Mouse (Mus musculus) NIH3T3 (cell line): ENCODE results near the gene Ly6f.
"Not testable (repeated sequence)": the region's sequence is repeated elsewhere in the genome, so short reads cannot be mapped to it uniquely, and the experiment has no call there.

Experiments
- DNase-seq: peaks from one replicate; pipeline ENCODE4 v3.0.0-alpha.2; 2012; ENCODE audit warnings: low read depth

Gene Ly6f

GRCm38 (mm10) chr15:75268121-75268520 lies at the start of gene Ly6f:
TSS of gene Ly6f (plus strand) at chr15:75268421.
- DNase-seq, result no peak

GRCm38 (mm10) chr15:75221942-75222341 lies 46.3 kb upstream of the Ly6f start:
- no peak for DNase-seq

- DNase-seq, result no peak
Measured at GRCm38 (mm10) chr15:75237736-75238288, 30.4 kb upstream of the Ly6f start.

- DNase-seq, result no peak
Measured at GRCm38 (mm10) chr15:75240558-75240957, 27.7 kb upstream of the Ly6f start.

- no peak for DNase-seq
Measured at GRCm38 (mm10) chr15:75242756-75243640, 25.2 kb upstream of the Ly6f start.

- no peak for DNase-seq
Measured at GRCm38 (mm10) chr15:75254671-75255070, 13.6 kb upstream of the Ly6f start.

GRCm38 (mm10) chr15:75265863-75266262 lies 2.4 kb upstream of the Ly6f start:
- DNase-seq, result peak; percentile 17

- no peak for DNase-seq
Measured at GRCm38 (mm10) chr15:75266626-75267025, 1.6 kb upstream of the Ly6f start.

GRCm38 (mm10) chr15:75268916-75269829 lies 952 bp downstream of the Ly6f start:
- DNase-seq, result no peak

GRCm38 (mm10) chr15:75270169-75270568 lies 1.9 kb downstream of the Ly6f start:
- no peak for DNase-seq

- no peak for DNase-seq
Measured at GRCm38 (mm10) chr15:75270691-75271362, 2.6 kb downstream of the Ly6f start.

- DNase-seq, result no peak
Measured at GRCm38 (mm10) chr15:75271426-75271825, 3.2 kb downstream of the Ly6f start.

- DNase-seq, result no peak
Measured at GRCm38 (mm10) chr15:75271891-75272290, 3.7 kb downstream of the Ly6f start.

- not testable (repeated sequence) for DNase-seq
Measured at GRCm38 (mm10) chr15:75281991-75282390, 13.8 kb downstream of the Ly6f start.

GRCm38 (mm10) chr15:75286512-75286911 lies 18.3 kb downstream of the Ly6f start:
- not testable (repeated sequence) for DNase-seq

GRCm38 (mm10) chr15:75292377-75292776 lies 24.2 kb downstream of the Ly6f start:
- peak; percentile 22 for DNase-seq

- peak; percentile 37 for DNase-seq
Measured at GRCm38 (mm10) chr15:75293873-75294385, 25.7 kb downstream of the Ly6f start.

GRCm38 (mm10) chr15:75306101-75306500 lies 37.9 kb downstream of the Ly6f start:
- no peak for DNase-seq

- DNase-seq, result no peak
Measured at GRCm38 (mm10) chr15:75309186-75309585, 41.0 kb downstream of the Ly6f start.

- DNase-seq, result no peak
Measured at GRCm38 (mm10) chr15:75309946-75310345, 41.7 kb downstream of the Ly6f start.

- DNase-seq, result no peak
Measured at GRCm38 (mm10) chr15:75314421-75314820, 46.2 kb downstream of the Ly6f start.

GRCm38 (mm10) chr15:75317255-75317654 lies 49.0 kb downstream of the Ly6f start:
- peak; percentile 20 for DNase-seq
